18 mouse cellular contexts compared by ENCODE assay signal in genomic region chr6:87219061-87219992, GRCm38 (mm10).
DNase-seq lines count a peak whose midpoint lies in the region; ATAC-seq lines count a peak whose summit lies in the region.
"Had no signal": no experiment of that assay in that cellular context is flagged by ENCODE, and none has a peak within 500 bp of the region (broad histone marks: within the 10 kb centered on the region; RNA-seq: fewer than 3 reads in every experiment).

No protein-coding gene starts in this region.

- no peaks in the 10 kb centered on the region for H3K36me3 ChIP-seq in kidney, embryonic 16.5 days (ENCODE audit: insufficient read depth, low read length)
- peaks cover 29% of the 10 kb centered on the region for H3K36me3 ChIP-seq in limb, embryonic 13.5 days

- H3K4me1 ChIP-seq in kidney, embryonic 16.5 days (ENCODE audit: insufficient read depth, low read length), result peaks cover 10% of the 10 kb centered on the region; the same call in 1 of the 2 replicates
- H3K4me1 ChIP-seq in limb, embryonic 13.5 days, result peaks cover 59% of the 10 kb centered on the region
- H3K4me1 ChIP-seq: hindbrain, embryonic 12.5 days had no signal

- DNase-seq in kidney, postnatal 14 days, result no peak
- peak; percentile 92 for DNase-seq in 3T3-L1 (ENCODE audit: low read depth, low spot score)
- peak; percentile 45 for DNase-seq in embryo, embryonic 10.5 days (ENCODE audit: low spot score)
- DNase-seq in cerebellum, adult 9-10 months, result no peak
- DNase-seq in ovary, postnatal 36 days (ENCODE audit: low spot score), result no peak
- DNase-seq in right cerebral cortex, postnatal 36 days (ENCODE audit: low spot score in 2 of 2), result no peak
- DNase-seq: adrenal gland, postnatal 14 days; cerebellum, adult 8-10 months; heart, adult 2 months; midbrain, embryonic 14.5 days; right cerebral cortex, adult 18-20 months; spleen, adult 18-20 months had no signal

- H3K9me3 ChIP-seq in kidney, embryonic 16.5 days (ENCODE audit: low read length), result no peaks in the 10 kb centered on the region
- H3K9me3 ChIP-seq in limb, embryonic 13.5 days, result no peaks in the 10 kb centered on the region
- H3K9me3 ChIP-seq: hindbrain, embryonic 12.5 days; stomach, embryonic 15.5 days had no signal

- peak; percentile 40; the same call in 1 of the 2 replicates for ATAC-seq in kidney, embryonic 16.5 days (ENCODE audit: low FRiP score, low TSS enrichment)
- ATAC-seq in limb, embryonic 13.5 days (ENCODE audit: low FRiP score, low read depth), result peak; percentile 79
- ATAC-seq: CD4-positive, CD25-positive, alpha-beta regulatory T cell, adult 4 months; intestine, embryonic 16.5 days had no signal

- no peak overlapping the region for H3K4me2 ChIP-seq in kidney, embryonic 16.5 days (replicated peaks; ENCODE audit: low read depth, low read length)
- peak overlapping the region; percentile 25 for H3K4me2 ChIP-seq in limb, embryonic 13.5 days (replicated peaks)
- H3K4me2 ChIP-seq: hindbrain, embryonic 12.5 days; stomach, embryonic 15.5 days had no signal

- no peak overlapping the region for H3K4me3 ChIP-seq in kidney, embryonic 16.5 days (ENCODE audit: low read length)
- no peak overlapping the region for H3K4me3 ChIP-seq in limb, embryonic 13.5 days
- H3K4me3 ChIP-seq: heart, adult 2 months; hindbrain, embryonic 12.5 days; stomach, embryonic 15.5 days had no signal

- 51% methylated on average over 13 of the region's 13 CpGs for WGBS in kidney, embryonic 16.5 days
- WGBS in limb, embryonic 13.5 days, result 33% methylated on average over 13 of the region's 13 CpGs

- peak overlapping the region; percentile 14; the same call in 1 of the 2 replicates for H3K27ac ChIP-seq in kidney, embryonic 16.5 days (ENCODE audit: low read length)
- H3K27ac ChIP-seq in limb, embryonic 13.5 days, result peak overlapping the region; percentile 73
- H3K27ac ChIP-seq: heart, adult 2 months; hindbrain, embryonic 12.5 days; stomach, embryonic 15.5 days had no signal

- H3K27me3 ChIP-seq in kidney, embryonic 16.5 days (ENCODE audit: insufficient read depth, low read length), result no peaks in the 10 kb centered on the region
- H3K27me3 ChIP-seq in limb, embryonic 13.5 days, result no peaks in the 10 kb centered on the region
- H3K27me3 ChIP-seq: hindbrain, embryonic 12.5 days; stomach, embryonic 15.5 days had no signal

- H3K9ac ChIP-seq in kidney, embryonic 16.5 days (replicated peaks; ENCODE audit: low read length), result no peak overlapping the region
- H3K9ac ChIP-seq in limb, embryonic 13.5 days, result no peak overlapping the region
- H3K9ac ChIP-seq: hindbrain, embryonic 12.5 days; stomach, embryonic 15.5 days had no signal

Comparison
In these comparisons a context has a peak if more than half of its experiments do, and no peak if none do; other contexts are left out.
1. DNase-seq: peak in 3T3-L1 (single experiment) and embryo, embryonic 10.5 days (single experiment); none in kidney, postnatal 14 days (single experiment), cerebellum, adult 9-10 months (single experiment), ovary, postnatal 36 days (single experiment) and right cerebral cortex, postnatal 36 days (0 of 2).